ENCODE assay signal across 8 mouse cellular contexts in the genomic region with DNA sequence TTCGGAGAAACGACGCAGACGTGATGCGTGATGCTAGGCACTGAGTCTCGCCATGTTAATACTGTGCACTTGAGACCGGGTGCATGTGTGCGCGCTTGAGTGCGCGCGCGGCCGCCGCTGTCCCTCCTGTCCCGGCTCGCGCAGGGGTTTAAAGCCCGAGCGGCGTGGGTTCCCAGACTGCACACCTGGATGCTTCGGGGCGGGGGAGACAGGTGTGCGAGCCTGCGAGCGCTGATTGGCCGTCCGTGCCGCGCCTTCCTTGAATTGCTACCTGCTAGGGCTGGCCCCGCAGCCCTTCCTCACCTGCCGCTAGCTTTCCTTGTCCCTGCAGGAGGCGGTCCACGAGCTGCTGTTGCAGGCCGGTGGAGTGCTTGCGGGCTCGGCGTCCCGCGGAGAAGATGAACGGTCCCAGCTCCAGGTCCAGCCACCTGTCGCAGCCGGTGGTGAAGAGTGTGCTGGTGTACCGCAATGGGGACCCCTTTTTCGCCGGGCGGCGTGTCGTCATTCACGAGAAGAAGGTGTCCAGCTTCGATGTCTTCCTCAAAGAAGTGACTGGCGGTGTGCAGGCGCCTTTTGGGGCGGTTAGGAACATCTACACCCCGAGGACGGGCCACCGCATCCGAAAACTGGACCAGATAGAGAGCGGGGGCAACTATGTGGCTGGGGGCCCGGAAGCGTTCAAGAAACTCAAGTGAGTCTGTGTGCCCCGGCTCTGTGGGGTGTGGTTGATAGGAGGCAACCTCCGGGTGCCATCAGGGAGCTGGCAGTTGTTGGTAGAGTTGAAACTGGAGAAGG. TPM values are rescaled to one million over a fixed set of nuclear protein-coding genes. Genes with fewer than 3 reads are reported as not detected.
DNase-seq lines count a peak whose midpoint lies in the region; ATAC-seq and TF ChIP-seq lines count a peak whose summit lies in the region.

A gene (plus strand): TSS at position 132 of the 795 bp plus-strand sequence.

- H3K4me2 ChIP-seq in heart, embryonic 14.5 days (ENCODE audit: low read length): peak within 1 kb of the TSS; percentile 88
- H3K4me2 ChIP-seq in forebrain, embryonic 13.5 days: peak within 1 kb of the TSS; percentile 96
- H3K4me2 ChIP-seq in kidney, embryonic 14.5 days (replicated peaks; ENCODE audit: low read depth, low read length): peak within 1 kb of the TSS; percentile 56
- H3K4me2 ChIP-seq in liver, postnatal 0 days (ENCODE audit: low read depth, low read length): peak within 1 kb of the TSS; percentile 70
- H3K4me2 ChIP-seq in neural tube, embryonic 15.5 days: peak within 1 kb of the TSS; percentile 98

- H3K27ac ChIP-seq in heart, embryonic 14.5 days (replicated peaks in 1 of 2; ENCODE audit: control insufficient read depth in 1 of 2, insufficient read depth in 1 of 2, low read depth in 2 of 2, low read length in 2 of 2): no peak within 1 kb of the TSS
- no peak within 1 kb of the TSS for H3K27ac ChIP-seq in bone marrow macrophage, adult 2 months (ENCODE audit: insufficient read depth, low read depth, low read length)
- no peak within 1 kb of the TSS for H3K27ac ChIP-seq in forebrain, embryonic 13.5 days
- H3K27ac ChIP-seq in kidney, embryonic 14.5 days (ENCODE audit: low read depth, low read length): peak within 1 kb of the TSS; percentile 37; the same call in 1 of the 2 replicates
- H3K27ac ChIP-seq in liver, postnatal 0 days (ENCODE audit: low read depth): no peak within 1 kb of the TSS
- H3K27ac ChIP-seq in neural tube, embryonic 15.5 days (replicated peaks): no peak within 1 kb of the TSS

- no peak for ATAC-seq in heart, embryonic 14.5 days (ENCODE audit: insufficient number of reproducible peaks, insufficient read depth, low FRiP score, low read depth)
- peak; percentile 79 for ATAC-seq in forebrain, embryonic 13.5 days
- ATAC-seq in kidney, embryonic 14.5 days (ENCODE audit: low FRiP score, low TSS enrichment): peak; percentile 78
- ATAC-seq in liver, postnatal 0 days: no peak
- peak; percentile 79 for ATAC-seq in neural tube, embryonic 15.5 days (ENCODE audit: low FRiP score)

- peak within 1 kb of the TSS; percentile 51 to 60 for H3K4me3 ChIP-seq in heart, embryonic 14.5 days (ENCODE audit: control insufficient read depth in 1 of 2, insufficient read depth in 1 of 2, low read depth in 1 of 2, low read length in 2 of 2)
- peak within 1 kb of the TSS; percentile 43 for H3K4me3 ChIP-seq in bone marrow macrophage, adult 2 months (ENCODE audit: insufficient read depth, low read length)
- peak within 1 kb of the TSS; percentile 56 for H3K4me3 ChIP-seq in forebrain, embryonic 13.5 days
- H3K4me3 ChIP-seq in kidney, embryonic 14.5 days (ENCODE audit: low read length): peak within 1 kb of the TSS; percentile 36
- peak within 1 kb of the TSS; percentile 49 for H3K4me3 ChIP-seq in liver, postnatal 0 days (ENCODE audit: low read depth, low read length)
- peak within 1 kb of the TSS; percentile 57 for H3K4me3 ChIP-seq in neural tube, embryonic 15.5 days (replicated peaks)

- H3K9me3 ChIP-seq in heart, embryonic 14.5 days (ENCODE audit: control insufficient read depth, low read length): peaks cover 3% of the 10 kb centered on the region; the same call in 1 of the 2 replicates
- H3K9me3 ChIP-seq in forebrain, embryonic 13.5 days (replicated peaks): no peaks in the 10 kb centered on the region
- no peaks in the 10 kb centered on the region for H3K9me3 ChIP-seq in kidney, embryonic 14.5 days (ENCODE audit: control insufficient read depth, low read length)
- no peaks in the 10 kb centered on the region for H3K9me3 ChIP-seq in liver, postnatal 0 days (ENCODE audit: low read length)
- no peaks in the 10 kb centered on the region for H3K9me3 ChIP-seq in neural tube, embryonic 15.5 days (replicated peaks)

- no peak for TF ChIP-seq EP300 in liver, postnatal 0 days (IDR thresholded peaks at IDR 0.05; ENCODE audit: low read depth)

- TF ChIP-seq CTCF in bone marrow macrophage, adult 2 months (IDR thresholded peaks at IDR 0.05; ENCODE audit: low read depth, low read length): no peak
- no peak for TF ChIP-seq CTCF in liver, postnatal 0 days (IDR thresholded peaks at IDR 0.05; ENCODE audit: low read depth)

- TF ChIP-seq POLR2A in bone marrow macrophage, adult 2 months (IDR thresholded peaks at IDR 0.05; ENCODE audit: borderline replicate concordance, low read depth, low read length): no peak

- H3K4me1 ChIP-seq in heart, embryonic 14.5 days (ENCODE audit: control insufficient read depth in 2 of 2, insufficient read depth in 2 of 2, low read length in 2 of 2): peaks cover 2 to 5% of the 10 kb centered on the region in 2 experiments; a peak in 3 of 4 replicates
- no peaks in the 10 kb centered on the region for H3K4me1 ChIP-seq in bone marrow macrophage, adult 2 months (ENCODE audit: control insufficient read depth, insufficient read depth, low read length)
- peaks cover 17% of the 10 kb centered on the region for H3K4me1 ChIP-seq in forebrain, embryonic 13.5 days
- peaks cover 8% of the 10 kb centered on the region; the same call in 1 of the 2 replicates for H3K4me1 ChIP-seq in kidney, embryonic 14.5 days (ENCODE audit: control insufficient read depth, insufficient read depth, low read length)
- H3K4me1 ChIP-seq in liver, postnatal 0 days (ENCODE audit: insufficient read depth): no peaks in the 10 kb centered on the region
- peaks cover 17% of the 10 kb centered on the region for H3K4me1 ChIP-seq in neural tube, embryonic 15.5 days

- DNase-seq in heart, postnatal 4 days: no peak
- peak; percentile 20 for DNase-seq in liver, postnatal 0 days
- DNase-seq in spleen, postnatal 14 days (ENCODE audit: low spot score in 2 of 2): no peak

- no peaks in the 10 kb centered on the region for H3K36me3 ChIP-seq in heart, embryonic 14.5 days (ENCODE audit: control insufficient read depth, insufficient read depth, low read length)
- no peaks in the 10 kb centered on the region for H3K36me3 ChIP-seq in forebrain, embryonic 13.5 days (ENCODE audit: poor library complexity, severe bottlenecking)
- no peaks in the 10 kb centered on the region for H3K36me3 ChIP-seq in kidney, embryonic 14.5 days (ENCODE audit: control insufficient read depth, insufficient read depth, low read length)
- H3K36me3 ChIP-seq in liver, postnatal 0 days (replicated peaks; ENCODE audit: insufficient read depth, low read length): no peaks in the 10 kb centered on the region
- H3K36me3 ChIP-seq in neural tube, embryonic 15.5 days: no peaks in the 10 kb centered on the region

- H3K27me3 ChIP-seq in heart, embryonic 14.5 days (ENCODE audit: control insufficient read depth, insufficient read depth, low read length): peaks cover 31% of the 10 kb centered on the region
- peaks cover 28% of the 10 kb centered on the region for H3K27me3 ChIP-seq in forebrain, embryonic 13.5 days
- peaks cover 17% of the 10 kb centered on the region for H3K27me3 ChIP-seq in kidney, embryonic 14.5 days (ENCODE audit: control insufficient read depth, insufficient read depth, low read length)
- H3K27me3 ChIP-seq in liver, postnatal 0 days (ENCODE audit: insufficient read depth, low read length): peaks cover 24% of the 10 kb centered on the region
- peaks cover 15% of the 10 kb centered on the region for H3K27me3 ChIP-seq in neural tube, embryonic 15.5 days (replicated peaks)

- peak within 1 kb of the TSS; percentile 56 for H3K9ac ChIP-seq in heart, embryonic 14.5 days (ENCODE audit: low read length)
- peak within 1 kb of the TSS; percentile 57 for H3K9ac ChIP-seq in forebrain, embryonic 13.5 days
- H3K9ac ChIP-seq in kidney, embryonic 14.5 days (ENCODE audit: low read depth, low read length): peak within 1 kb of the TSS; percentile 47
- no peak within 1 kb of the TSS; the same call in 1 of the 2 replicates for H3K9ac ChIP-seq in liver, postnatal 0 days (replicated peaks)
- H3K9ac ChIP-seq in neural tube, embryonic 15.5 days (replicated peaks): peak within 1 kb of the TSS; percentile 48

- 5% methylated on average over 63 of the region's 63 CpGs for WGBS in heart, embryonic 14.5 days
- 3% methylated on average over 63 of the region's 63 CpGs for WGBS in forebrain, embryonic 13.5 days
- WGBS in kidney, embryonic 14.5 days: 3% methylated on average over 61 of the region's 63 CpGs
- WGBS in liver, postnatal 0 days (ENCODE audit: insufficient replicate concordance): 4% methylated on average over 60 of the region's 63 CpGs
- 2% methylated on average over 63 of the region's 63 CpGs for WGBS in neural tube, embryonic 15.5 days

RNA-seq across cellular contexts. Expression of the gene that starts here (rescaled TPM):
- 0.50 and 0.77 TPM in 2 replicates for polyA plus RNA-seq in heart, embryonic 14.5 days (2014; fragmentation: Nextera tagmentation; extraction: Ambion mirVana)
- total RNA-seq in heart, postnatal 4 days (2021): under 1 TPM; 0.05 to 0.11 TPM
- not detected in 2 replicates for polyA plus RNA-seq in bone marrow macrophage, adult 2 months (2012; ENCODE audit: insufficient read depth, insufficient read length, missing spikeins)
- 1.9 and 2.1 TPM in 2 replicates for polyA plus RNA-seq in forebrain, embryonic 13.5 days (2015; fragmentation: Nextera tagmentation; extraction: Ambion mirVana)
- polyA plus RNA-seq in kidney, embryonic 14.5 days (2014; fragmentation: Nextera tagmentation; extraction: Ambion mirVana): 27.2 and 34.5 TPM in 2 replicates
- polyA plus RNA-seq in liver, postnatal 0 days (2015; fragmentation: Nextera tagmentation; extraction: Ambion mirVana): 1.2 and 1.5 TPM in 2 replicates
- 1.3 and 2.3 TPM in 2 replicates for polyA plus RNA-seq in neural tube, embryonic 15.5 days (2015; fragmentation: Nextera tagmentation; extraction: Ambion mirVana)

Comparison
In these comparisons a context has a peak if more than half of its experiments do, and no peak if none do; other contexts are left out.
1. ATAC-seq: peak in forebrain, embryonic 13.5 days (single experiment), kidney, embryonic 14.5 days (single experiment) and neural tube, embryonic 15.5 days (single experiment); none in heart, embryonic 14.5 days (single experiment) and liver, postnatal 0 days (single experiment).
2. Peak in every context shown above with its lines, with median percentiles within 50 percentile points of each other: H3K4me2 ChIP-seq and H3K4me3 ChIP-seq.